Mouse (Mus musculus) C2C12 (cell line): ENCODE measurements at regions not wholly inside any gene's neighbourhood (a gene's known extent, or its start where the extent isn't known, plus 50 kb on each side); places are given as distances from the start of the nearest gene placed in this dataset.

ENCODE experiments used
- CTCF ChIP-seq: IDR thresholded peaks from one replicate; pipeline ENCODE4 v1.5.1; 2011; ENCODE audit not compliant: control insufficient read depth, insufficient read depth, insufficient read length
- FOSL1 ChIP-seq: IDR thresholded peaks from one replicate; pipeline ENCODE4 v1.8.0; 2011; ENCODE audit warnings: mild to moderate bottlenecking, low read length; ENCODE audit not compliant: poor library complexity, insufficient read depth, severe bottlenecking
- MAX ChIP-seq: IDR thresholded peaks from one replicate; pipeline ENCODE4 v1.6.1; 2011; ENCODE audit warnings: mild to moderate bottlenecking, control low read depth
- MYOG ChIP-seq: IDR thresholded peaks from one replicate; pipeline ENCODE4 v1.6.1; 2011; ENCODE audit not compliant: control insufficient read depth, insufficient read length; ENCODE audit errors: extremely low read depth

GRCm38 (mm10) chr2:137880211-137881031 lies 375.9 kb upstream of the Btbd3 start:
- no peak for TF ChIP-seq MYOG
- no peak for TF ChIP-seq MAX
- no peak for TF ChIP-seq CTCF
- TF ChIP-seq FOSL1, result no peak
